Mouse (Mus musculus) testis, adult 2 months (tissue): Measurements from ENCODE around the gene Kyat3.

Source experiments
- CTCF ChIP-seq: fragments of 200-500 bp; IDR thresholded peaks from 2 replicates; pipeline ENCODE4 v1.5.1; 2012; ENCODE audit warnings: low read depth, mild to moderate bottlenecking, inconsistent platforms, low read length, moderate library complexity; ENCODE audit not compliant: control insufficient read depth, insufficient read depth, insufficient replicate concordance
- POLR2A ChIP-seq: fragments of 200-500 bp; IDR thresholded peaks from 2 replicates; pipeline ENCODE4 v1.6.1; 2012; ENCODE audit warnings: low read depth, mild to moderate bottlenecking, inconsistent platforms, low read length, moderate library complexity; ENCODE audit not compliant: control insufficient read depth

GRCm38 (mm10) chr3:142747673-142748072 lies 46.8 kb downstream of the Kyat3 start:
- no peak for TF ChIP-seq CTCF
- no peak for TF ChIP-seq POLR2A
